ENCODE assay signal across 8 mouse cellular contexts in genomic region chr10:58812210-58813080, GRCm38 (mm10). TPM values are rescaled to one million over a fixed set of nuclear protein-coding genes. Genes with fewer than 3 reads are reported as not detected.
DNase-seq lines count a peak whose midpoint lies in the region; ATAC-seq lines count a peak whose summit lies in the region.

No protein-coding gene starts in this region.

- H3K9ac ChIP-seq in hindbrain, embryonic 14.5 days: peak overlapping the region; percentile 62

- H3K4me2 ChIP-seq in hindbrain, embryonic 14.5 days (replicated peaks): peak overlapping the region; percentile 100

- peaks cover 9% of the 10 kb centered on the region; the same call in 1 of the 2 replicates for H3K4me1 ChIP-seq in hindbrain, embryonic 14.5 days (replicated peaks; ENCODE audit: control insufficient read depth, insufficient read depth, low read length)

- peak; percentile 90 for DNase-seq in R1 (ENCODE audit: low read depth, low spot score)
- DNase-seq in cerebellum, postnatal 14 days: peak; percentile 94 to 98
- DNase-seq in frontal cortex, postnatal 36 days (ENCODE audit: low spot score in 2 of 2): peak; percentile 89 to 93
- DNase-seq in hindbrain, embryonic 14.5 days (ENCODE audit: low spot score): peak; percentile 96
- DNase-seq in layer of hippocampus, postnatal 25 days (ENCODE audit: extremely low spot score in 1 of 2, low spot score in 1 of 2): peak; percentile 90 to 97
- peak; percentile 93 for DNase-seq in lung, postnatal 10 days
- DNase-seq in retina, embryonic 14.5 days (ENCODE audit: low spot score): peak; percentile 98
- peak; percentile 70 to 81 for DNase-seq in urinary bladder, adult 18-20 months (ENCODE audit: low spot score in 2 of 2)

- H3K36me3 ChIP-seq in hindbrain, embryonic 14.5 days (replicated peaks; ENCODE audit: control insufficient read depth, insufficient read depth): no peaks in the 10 kb centered on the region

- H3K9me3 ChIP-seq in hindbrain, embryonic 14.5 days (ENCODE audit: control insufficient read depth, low read length): no peaks in the 10 kb centered on the region

- H3K27ac ChIP-seq in hindbrain, embryonic 14.5 days: peak overlapping the region; percentile 44; the same call in 1 of the 2 replicates

- WGBS in hindbrain, embryonic 14.5 days: under 1% methylated on average over 63 of the region's 63 CpGs

- H3K27me3 ChIP-seq in hindbrain, embryonic 14.5 days (ENCODE audit: control insufficient read depth, insufficient read depth, low read length): peaks cover 25% of the 10 kb centered on the region

- peak overlapping the region; percentile 72 for H3K4me3 ChIP-seq in hindbrain, embryonic 14.5 days (replicated peaks; ENCODE audit: low read length)

- peak; percentile 90 for ATAC-seq in hindbrain, embryonic 14.5 days (ENCODE audit: low FRiP score)

RNA-seq across cellular contexts. Expression of gene Sh3rf3, which starts 0.7 kb away (rescaled TPM):
- polyA plus RNA-seq in hindbrain, embryonic 14.5 days (2014; fragmentation: Nextera tagmentation; extraction: Ambion mirVana): 3.6 and 5.2 TPM in 2 replicates
- total RNA-seq in layer of hippocampus, postnatal 25 days (2021): 10 to 100 TPM; 34.3 to 37.3 TPM

Comparison
In these comparisons a context has a peak if more than half of its experiments do, and no peak if none do; other contexts are left out.
1. Peak in every context shown above with its lines: DNase-seq, ATAC-seq, H3K4me3 ChIP-seq and H3K27ac ChIP-seq.